Mouse (Mus musculus) intestine, postnatal 0 days (tissue): ENCODE results near the gene Npdc1. TPM values are rescaled to one million over a fixed set of nuclear protein-coding genes. Genes with fewer than 3 reads are reported as not detected.

Experiments
- ATAC-seq: fragments of 200-750 bp; cut with Nextera tagmentation; 2 replicates; pipeline ENCODE4 v1.8.0; 2017; ENCODE audit warnings: mild to moderate bottlenecking, moderate TSS enrichment, moderate library complexity
- H3K27ac ChIP-seq: fragments of 300-500 bp; sonication (generic); 2 replicates; pipeline ENCODE4 v1.5.1; 2014; ENCODE audit warnings: mild to moderate bottlenecking, low read depth, low read length, moderate library complexity
- H3K27me3 ChIP-seq: fragments of 300-500 bp; sonication (generic); replicated peaks from 2 replicates; pipeline ENCODE4 v1.6.1; 2014; ENCODE audit warnings: low read length, mixed read lengths; ENCODE audit not compliant: control insufficient read depth, insufficient read depth
- H3K36me3 ChIP-seq: fragments of 300-500 bp; sonication (generic); 2 replicates; pipeline ENCODE4 v1.6.1; 2014; ENCODE audit warnings: mild to moderate bottlenecking, moderate library complexity; ENCODE audit not compliant: control insufficient read depth, insufficient read depth
- H3K4me1 ChIP-seq: fragments of 300-500 bp; sonication (generic); replicated peaks from 2 replicates; pipeline ENCODE4 v1.6.1; 2014; ENCODE audit warnings: antibody characterized with exemption, low read length, mixed read lengths; ENCODE audit not compliant: control insufficient read depth, insufficient read depth
- H3K4me2 ChIP-seq: fragments of 300-500 bp; sonication (generic); replicated peaks from 2 replicates; pipeline ENCODE4 v1.6.1; 2014; ENCODE audit warnings: low read depth, mild to moderate bottlenecking, moderate library complexity
- H3K4me3 ChIP-seq: fragments of 300-500 bp; sonication (generic); 2 replicates; pipeline ENCODE4 v1.5.1; 2014; ENCODE audit warnings: low read depth, low read length
- H3K9ac ChIP-seq: fragments of 300-500 bp; sonication (generic); 2 replicates; pipeline ENCODE4 v1.6.1; 2014; ENCODE audit warnings: mild to moderate bottlenecking, low read depth, low read length
- H3K9me3 ChIP-seq: fragments of 300-500 bp; sonication (generic); 2 replicates; pipeline ENCODE4 v1.6.1; 2016; ENCODE audit warnings: mixed run types; ENCODE audit not compliant: control insufficient read depth
- CTCF ChIP-seq: sonication (generic); IDR thresholded peaks from 2 replicates; pipeline ENCODE4 v1.5.1; 2016; ENCODE audit warnings: low read depth, mild to moderate bottlenecking, control low read depth, antibody characterized with exemption, moderate library complexity
- WGBS: fragments of 180-500 bp; shearing (Covaris S2); extraction: QIAGEN DNeasy Blood & Tissue Kit; methylation state at CpG from one replicate; pipeline ENCODE4 v1.1.7; 2014; 5-methylcytosine and 5-hydroxymethylcytosine counted together
- polyA plus RNA-seq: library from polyadenylated mRNA; unstranded; fragments of >200 nt; fragmentation: Nextera tagmentation; extraction: Ambion mirVana; gene quantifications from 2 replicates; pipeline ENCODE4 v1.2.1, GENCODE M21; 2015

Npdc1 gene
- polyA plus RNA-seq, 1 experiment from 2014 or later, result 52.3 TPM

DNA sequence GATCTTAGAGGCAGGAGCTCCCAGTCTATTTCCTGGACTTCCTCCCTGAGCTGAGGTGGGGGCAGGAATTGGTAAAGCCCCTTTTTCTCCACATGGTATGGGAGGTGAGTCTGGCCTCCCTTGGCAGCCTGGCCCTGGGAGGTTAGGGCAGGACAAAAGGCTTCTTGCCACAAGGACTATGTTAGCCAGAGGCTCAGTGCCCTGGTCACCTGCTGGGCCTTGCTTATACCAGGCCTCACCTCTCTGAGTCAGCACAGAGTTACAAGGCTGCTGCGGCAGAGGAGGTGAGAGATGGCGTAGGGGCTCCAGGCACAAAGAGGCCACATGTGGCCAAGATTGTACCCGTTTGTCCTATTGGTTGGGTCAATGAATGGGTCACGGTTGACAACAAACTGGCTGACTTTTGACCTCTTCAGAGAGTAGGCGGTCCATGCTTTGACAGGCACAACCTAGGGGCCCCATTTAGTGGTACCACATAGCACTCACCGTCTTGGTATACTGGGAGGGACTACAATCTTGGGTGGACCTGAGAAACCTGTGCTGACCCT is 32.2 kb downstream of the Npdc1 start:
- H3K27ac ChIP-seq, result no peak overlapping the region
- H3K36me3 ChIP-seq, result no peaks in the 10 kb centered on the region
- H3K9ac ChIP-seq, result no peak overlapping the region
- H3K4me3 ChIP-seq, result no peak overlapping the region
- TF ChIP-seq CTCF, result no peak
- no peak overlapping the region for H3K4me2 ChIP-seq
- no peaks in the 10 kb centered on the region; the same call in 1 of the 2 replicates for H3K4me1 ChIP-seq
- H3K9me3 ChIP-seq, result no peaks in the 10 kb centered on the region
- no peaks in the 10 kb centered on the region; the same call in 1 of the 2 replicates for H3K27me3 ChIP-seq
- WGBS, result 80% methylated on average over 6 of the region's 6 CpGs
- ATAC-seq, result no peak

GRCm38 (mm10) chr2:25432326-25433098 is 33.4 kb downstream of the Npdc1 start:
- H3K27ac ChIP-seq, result no peak overlapping the region
- no peaks in the 10 kb centered on the region; the same call in 1 of the 2 replicates for H3K4me1 ChIP-seq
- no peaks in the 10 kb centered on the region for H3K36me3 ChIP-seq
- H3K4me3 ChIP-seq, result no peak overlapping the region
- no peak for ATAC-seq
- H3K9me3 ChIP-seq, result no peaks in the 10 kb centered on the region
- H3K27me3 ChIP-seq, result no peaks in the 10 kb centered on the region; the same call in 1 of the 2 replicates
- no peak overlapping the region for H3K9ac ChIP-seq
- 82% methylated on average over 11 of the region's 11 CpGs for WGBS
- no peak for TF ChIP-seq CTCF
- no peak overlapping the region for H3K4me2 ChIP-seq

GRCm38 (mm10) chr2:25433101-25433500 is 34.0 kb downstream of the Npdc1 start:
- Histone ChIP-seq H3K36me3 (no peaks in the 10 kb centered on the region), H3K4me3 (no peak overlapping the region), H3K4me1 (no peaks in the 10 kb centered on the region; the same call in 1 of the 2 replicates), H3K4me2 (no peak overlapping the region), H3K27ac (no peak overlapping the region), H3K9me3 (no peaks in the 10 kb centered on the region), H3K27me3 (no peaks in the 10 kb centered on the region; the same call in 1 of the 2 replicates), H3K9ac (no peak overlapping the region)
- 89% methylated on average over 17 of the region's 17 CpGs for WGBS
- TF ChIP-seq CTCF, result no peak
- no peak for ATAC-seq

DNA sequence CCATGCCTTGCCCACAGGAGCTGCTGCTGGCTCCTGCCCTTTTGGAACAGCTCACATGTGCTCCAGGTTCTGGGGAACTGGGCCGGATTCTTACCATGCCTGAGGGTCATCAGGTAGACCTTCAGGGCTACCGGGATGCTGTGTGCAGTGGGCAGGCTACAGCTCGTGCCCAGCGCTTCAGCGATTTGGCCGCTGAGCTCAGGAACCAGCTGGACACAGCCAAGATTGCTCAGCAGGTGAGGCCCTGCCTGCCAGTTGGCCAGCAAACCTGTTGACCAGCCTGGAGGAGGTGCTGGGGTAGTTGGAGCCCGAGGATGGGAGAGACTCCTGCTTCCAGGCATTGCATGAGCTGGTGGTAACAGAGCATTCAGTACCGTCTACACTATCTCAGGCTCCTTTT is 35.1 kb downstream of the Npdc1 start:
- no peaks in the 10 kb centered on the region for H3K4me1 ChIP-seq
- no peaks in the 10 kb centered on the region; the same call in 1 of the 2 replicates for H3K36me3 ChIP-seq
- 78% methylated on average over 8 of the region's 8 CpGs for WGBS
- no peak for TF ChIP-seq CTCF
- H3K27me3 ChIP-seq, result no peaks in the 10 kb centered on the region
- no peak for ATAC-seq
- no peak overlapping the region for H3K4me3 ChIP-seq
- H3K9me3 ChIP-seq, result no peaks in the 10 kb centered on the region
- H3K9ac ChIP-seq, result no peak overlapping the region
- H3K27ac ChIP-seq, result no peak overlapping the region
- H3K4me2 ChIP-seq, result no peak overlapping the region

DNA sequence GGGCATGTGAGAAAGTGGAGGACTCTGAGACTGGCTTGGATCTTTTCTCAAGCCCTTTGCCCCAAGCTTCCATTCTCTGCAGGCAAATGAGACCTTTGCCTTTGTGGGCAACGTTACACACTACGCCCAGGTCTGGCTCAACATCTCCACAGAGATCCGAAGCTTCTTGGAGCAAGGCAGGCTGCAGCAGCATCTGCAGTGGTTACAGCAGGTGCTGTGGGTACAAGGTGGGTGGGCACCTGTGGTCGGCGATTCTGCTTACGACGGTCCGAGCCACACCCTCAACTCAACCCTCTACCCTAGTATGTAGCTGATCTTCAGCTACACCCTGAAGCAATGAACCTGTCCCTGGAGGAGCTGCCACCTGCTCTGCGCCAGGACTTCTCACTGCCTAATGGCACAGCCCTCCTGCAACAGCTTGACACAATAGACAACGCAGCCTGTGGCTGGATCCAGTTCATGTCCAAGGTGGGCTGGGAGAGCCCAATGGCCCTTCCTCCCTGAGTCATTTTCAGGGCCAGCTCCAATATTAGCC is 37.2 kb downstream of the Npdc1 start:
- no peak overlapping the region for H3K4me3 ChIP-seq
- no peak overlapping the region for H3K27ac ChIP-seq
- H3K36me3 ChIP-seq, result no peaks in the 10 kb centered on the region; the same call in 1 of the 2 replicates
- 80% methylated on average over 10 of the region's 10 CpGs for WGBS
- H3K4me1 ChIP-seq, result no peaks in the 10 kb centered on the region
- H3K9ac ChIP-seq, result no peak overlapping the region
- no peaks in the 10 kb centered on the region for H3K27me3 ChIP-seq
- no peaks in the 10 kb centered on the region for H3K9me3 ChIP-seq
- no peak for ATAC-seq
- no peak overlapping the region for H3K4me2 ChIP-seq
- no peak for TF ChIP-seq CTCF

- no peak for TF ChIP-seq CTCF
- ATAC-seq, result no peak
- Histone ChIP-seq H3K4me1 (no peaks in the 10 kb centered on the region), H3K27ac (no peak overlapping the region), H3K9ac (no peak overlapping the region), H3K4me2 (no peak overlapping the region), H3K4me3 (no peak overlapping the region), H3K27me3 (no peaks in the 10 kb centered on the region), H3K36me3 (no peaks in the 10 kb centered on the region; the same call in 1 of the 2 replicates), H3K9me3 (no peaks in the 10 kb centered on the region)
- 85% methylated on average over 20 of the region's 20 CpGs for WGBS
Observed at GRCm38 (mm10) chr2:25441067-25441466, 41.9 kb downstream of the Npdc1 start.
